Mouse (Mus musculus): Measurements from ENCODE around the gene Stk11.

The Stk11 gene

GRCm38 (mm10) chr10:80144159-80144558, 28.6 kb downstream of the Stk11 start:
- no peak for DNase-seq (ENCODE audit: low read depth, low spot score)

- no peak for DNase-seq (ENCODE audit: low read depth, low spot score)
These were observed 29.5 kb downstream of the Stk11 start for GRCm38 (mm10) chr10:80144864-80145838.

GRCm38 (mm10) chr10:80145896-80146295, 30.3 kb downstream of the Stk11 start:
- DNase-seq (ENCODE audit: low read depth, low spot score) = no peak

- DNase-seq (ENCODE audit: low read depth, low spot score) = no peak
These were observed 31.0 kb downstream of the Stk11 start for GRCm38 (mm10) chr10:80146568-80147011.

GRCm38 (mm10) chr10:80147146-80147718, 31.6 kb downstream of the Stk11 start:
- no peak for DNase-seq (ENCODE audit: low read depth, low spot score)

GRCm38 (mm10) chr10:80147719-80148601, 32.4 kb downstream of the Stk11 start, which contains the start of gene Midn:
Gene Midn (plus strand): TSS chr10:80148272.
- no peak for DNase-seq (ENCODE audit: low read depth, low spot score)

GRCm38 (mm10) chr10:80148610-80149290, 33.1 kb downstream of the Stk11 start:
- DNase-seq (ENCODE audit: low read depth, low spot score) = peak; percentile 81

GRCm38 (mm10) chr10:80149291-80150225, 34.0 kb downstream of the Stk11 start:
- peak; percentile 82 for DNase-seq (ENCODE audit: low read depth, low spot score)

- no peak for DNase-seq (ENCODE audit: low read depth, low spot score)
These were observed 34.9 kb downstream of the Stk11 start for GRCm38 (mm10) chr10:80150226-80151210.

GRCm38 (mm10) chr10:80151211-80152034, 35.8 kb downstream of the Stk11 start:
- no peak for DNase-seq (ENCODE audit: low read depth, low spot score)

GRCm38 (mm10) chr10:80152071-80152872, 36.7 kb downstream of the Stk11 start:
- DNase-seq (ENCODE audit: low read depth, low spot score) = no peak

GRCm38 (mm10) chr10:80152873-80153260, 37.3 kb downstream of the Stk11 start:
- no peak for DNase-seq (ENCODE audit: low read depth, low spot score)

- DNase-seq (ENCODE audit: low read depth, low spot score) = no peak
These were observed 38.1 kb downstream of the Stk11 start for GRCm38 (mm10) chr10:80153713-80154112.

GRCm38 (mm10) chr10:80154384-80154783, 38.8 kb downstream of the Stk11 start:
- no peak for DNase-seq (ENCODE audit: low read depth, low spot score)

- DNase-seq (ENCODE audit: low read depth, low spot score) = no peak
These were observed 39.7 kb downstream of the Stk11 start for GRCm38 (mm10) chr10:80155277-80155676.

- no peak for DNase-seq (ENCODE audit: low read depth, low spot score)
These were observed 40.6 kb downstream of the Stk11 start for GRCm38 (mm10) chr10:80156002-80156751.

- DNase-seq (ENCODE audit: low read depth, low spot score) = no peak
These were observed 41.1 kb downstream of the Stk11 start for GRCm38 (mm10) chr10:80156752-80157053.

All from retina, adult 2 months (tissue).